10 mouse cellular contexts compared by ENCODE assay signal in genomic region chr11:79087731-79088311, GRCm38 (mm10). TPM values are rescaled to one million over a fixed set of nuclear protein-coding genes. Genes with fewer than 3 reads are reported as not detected.
DNase-seq lines count a peak whose midpoint lies in the region; ATAC-seq and TF ChIP-seq lines count a peak whose summit lies in the region.
"Had no signal": no experiment of that assay in that cellular context is flagged by ENCODE, and none has a peak within 500 bp of the region (broad histone marks: within the 10 kb centered on the region; RNA-seq: fewer than 3 reads in every experiment).

No protein-coding gene starts in this region.

- no peak; the same call in 1 of the 2 replicates for TF ChIP-seq CTCF in kidney, postnatal 0 days (IDR thresholded peaks at IDR 0.05; ENCODE audit: low read depth)

- peaks cover 3% of the 10 kb centered on the region; the same call in 1 of the 2 replicates for H3K4me1 ChIP-seq in kidney, embryonic 14.5 days (ENCODE audit: control insufficient read depth, insufficient read depth, low read length)
- peaks cover 8% of the 10 kb centered on the region; the same call in 1 of the 2 replicates for H3K4me1 ChIP-seq in kidney, postnatal 0 days (replicated peaks; ENCODE audit: insufficient read depth, low read length)

- H3K9me3 ChIP-seq in kidney, embryonic 14.5 days (ENCODE audit: control insufficient read depth, low read length) = no peaks in the 10 kb centered on the region
- no peaks in the 10 kb centered on the region for H3K9me3 ChIP-seq in kidney, postnatal 0 days (replicated peaks; ENCODE audit: low read length)
- H3K9me3 ChIP-seq: embryonic facial prominence, embryonic 15.5 days; neural tube, embryonic 12.5 days had no signal

- no peak overlapping the region for H3K4me3 ChIP-seq in kidney, embryonic 14.5 days (ENCODE audit: low read length)
- no peak overlapping the region for H3K4me3 ChIP-seq in kidney, postnatal 0 days (replicated peaks; ENCODE audit: low read depth, low read length)
- H3K4me3 ChIP-seq: embryonic facial prominence, embryonic 15.5 days; neural tube, embryonic 12.5 days had no signal

- 63% methylated on average over 4 of the region's 4 CpGs for WGBS in kidney, embryonic 14.5 days
- 59% methylated on average over 4 of the region's 4 CpGs for WGBS in kidney, postnatal 0 days

- no peak overlapping the region for H3K9ac ChIP-seq in kidney, embryonic 14.5 days (ENCODE audit: low read depth, low read length)
- no peak overlapping the region for H3K9ac ChIP-seq in kidney, postnatal 0 days (ENCODE audit: low read depth, low read length)
- H3K9ac ChIP-seq: embryonic facial prominence, embryonic 15.5 days; lung, embryonic 14.5 days; neural tube, embryonic 12.5 days had no signal

- H3K4me2 ChIP-seq in kidney, embryonic 14.5 days (replicated peaks; ENCODE audit: low read depth, low read length) = no peak overlapping the region
- H3K4me2 ChIP-seq in kidney, postnatal 0 days (ENCODE audit: low read length) = no peak overlapping the region
- H3K4me2 ChIP-seq: embryonic facial prominence, embryonic 15.5 days; lung, embryonic 14.5 days; neural tube, embryonic 12.5 days had no signal

- ATAC-seq in kidney, embryonic 14.5 days (ENCODE audit: low FRiP score, low TSS enrichment) = no peak
- no peak for ATAC-seq in kidney, postnatal 0 days (replicated peaks; ENCODE audit: low FRiP score, low read depth)
- peak; percentile 73 for ATAC-seq in monocyte, adult 5-6 weeks (replicated peaks; ENCODE audit: insufficient number of reproducible peaks, low FRiP score, low TSS enrichment, poor library complexity, severe bottlenecking)
- ATAC-seq in erythroblast, adult 5-6 weeks (replicated peaks; ENCODE audit: low FRiP score, poor library complexity, severe bottlenecking) = no peak

- no peak overlapping the region for H3K27ac ChIP-seq in kidney, embryonic 14.5 days (ENCODE audit: low read depth, low read length)
- H3K27ac ChIP-seq in kidney, postnatal 0 days = no peak overlapping the region
- H3K27ac ChIP-seq: embryonic facial prominence, embryonic 15.5 days; neural tube, embryonic 12.5 days had no signal

- no peaks in the 10 kb centered on the region for H3K27me3 ChIP-seq in kidney, embryonic 14.5 days (ENCODE audit: control insufficient read depth, insufficient read depth, low read length)
- no peaks in the 10 kb centered on the region for H3K27me3 ChIP-seq in kidney, postnatal 0 days (ENCODE audit: insufficient read depth, low read length)
- H3K27me3 ChIP-seq: embryonic facial prominence, embryonic 15.5 days; neural tube, embryonic 12.5 days had no signal

- H3K36me3 ChIP-seq in kidney, embryonic 14.5 days (ENCODE audit: control insufficient read depth, insufficient read depth, low read length) = no peaks in the 10 kb centered on the region
- no peaks in the 10 kb centered on the region for H3K36me3 ChIP-seq in kidney, postnatal 0 days (ENCODE audit: insufficient read depth, low read length)
- H3K36me3 ChIP-seq: embryonic facial prominence, embryonic 15.5 days; neural tube, embryonic 12.5 days had no signal

- DNase-seq in kidney, adult 9 months = peak; percentile 43
- DNase-seq in brain, adult 2 months (ENCODE audit: low read depth, low spot score) = peak; percentile 66
- DNase-seq in kidney, postnatal 0 days (ENCODE audit: low spot score) = peak; percentile 34
- no peak for DNase-seq in cerebellum, postnatal 14 days
- DNase-seq: lung, embryonic 14.5 days had no signal

RNA-seq across cellular contexts. Expression of gene Ksr1, which starts 58.4 kb away (rescaled TPM):
- polyA plus RNA-seq in kidney, embryonic 14.5 days (2014; fragmentation: Nextera tagmentation; extraction: Ambion mirVana) = 2.7 and 4.1 TPM in 2 replicates
- 1.7 and 1.8 TPM in 2 replicates for polyA plus RNA-seq in kidney, postnatal 0 days (2015; fragmentation: Nextera tagmentation; extraction: Ambion mirVana)
- total RNA-seq in monocyte, adult 5-6 weeks (2017) = 5.3 to 11.9 TPM (median 6.9 TPM) in 3 replicates
- total RNA-seq in erythroblast, adult 5-6 weeks (2015; ENCODE audit: low replicate concordance) = 4.2 and 6.3 TPM in 2 replicates
- total RNA-seq in erythroblast, adult 5-6 weeks (2017; ENCODE audit: low replicate concordance) = 7.2 and 21.1 TPM in 2 replicates

Comparison
In these comparisons a context has a peak if more than half of its experiments do, and no peak if none do; other contexts are left out.
1. DNase-seq: peak in kidney, adult 9 months (single experiment), brain, adult 2 months (single experiment) and kidney, postnatal 0 days (single experiment); none in cerebellum, postnatal 14 days (0 of 2).